Mouse (Mus musculus) Patski (cell line): Measurements from ENCODE around the gene Dclk1. TPM values are rescaled to one million over a fixed set of nuclear protein-coding genes. Genes with fewer than 3 reads are reported as not detected.
A peak's percentile ranks its signal among the peaks of the same experiment; 100 is the strongest.

ENCODE experiments used
- ATAC-seq: fragments of 100-300 bp; one replicate; pipeline ENCODE4 v1.8.0; 2021
- CTCF ChIA-PET: fragments of 350-600 bp; sonication (Branson Sonifier 250); formaldehyde crosslinking; loops from one replicate; lab custom pipeline; 2022; ENCODE audit warnings: inconsistent platforms; lab: Charles Lee
- POLR2A ChIA-PET: fragments of 350-600 bp; sonication (Branson Sonifier 250); formaldehyde crosslinking; loops from one replicate; lab custom pipeline; 2022; ENCODE audit warnings: antibody characterized with exemption, inconsistent platforms; lab: Charles Lee
- DNase-seq: peaks from one replicate; pipeline ENCODE4 v3.0.0-alpha.2; 2011; ENCODE audit warnings: low read depth, low spot score
- H3K27me3 ChIP-seq: fragments of 371-371 bp; one replicate; pipeline ENCODE4 v1.5.1; 2021
- CTCF ChIP-seq: fragments of 100-300 bp; IDR thresholded peaks from one replicate; pipeline ENCODE4 v1.5.1; 2021
- in situ Hi-C: fragments of 300-500 bp; cut with MboI; formaldehyde crosslinking; loops from 3 replicates; pipeline ENCODE4 v1.11.1; 2018; ENCODE audit warnings: low pct_unique_long_range_greater_than_20kb, mixed read lengths
- polyA plus RNA-seq: library from polyadenylated mRNA; unstranded; gene quantifications from one replicate; pipeline ENCODE4 v1.2.3, GENCODE M21; 2021

The Dclk1 gene
- polyA plus RNA-seq, 1 experiment from 2014 or later = 16.7 TPM

- TF ChIP-seq CTCF = no peak
- H3K27me3 ChIP-seq = no peaks in the 10 kb centered on the region
- no peak for ATAC-seq
- no peak for DNase-seq
- in situ Hi-C loops = loop anchor here (10.0 kb wide), 1 partner anchor 140 kb away; no protein-coding TSS in a partner anchor
- ChIA-PET CTCF (interaction anchor here (1.1 to 1.5 kb wide), 6 partner anchors 7 to 140 kb away, joined by 3 to 5 read pairs (median 3); no protein-coding TSS in a partner anchor), POLR2A (interaction anchor here (0.5 to 1.0 kb wide), 3 partner anchors 60 to 121 kb away, joined by 3 read pairs; no protein-coding TSS in a partner anchor)
Measured at GRCm38 (mm10) chr3:55214413-55214812, 27.8 kb upstream of the Dclk1 start.

GRCm38 (mm10) chr3:55222502-55222901, 19.7 kb upstream of the Dclk1 start:
- in situ Hi-C loops = no loop called here
- no peaks in the 10 kb centered on the region for H3K27me3 ChIP-seq
- peak; percentile 83 for TF ChIP-seq CTCF
- no peak for DNase-seq
- CTCF ChIA-PET = interaction anchor here (0.8 to 2.7 kb wide), 15 partner anchors 8 to 132 kb away, joined by 3 to 7 read pairs (median 4); partner anchors contain the start of gene Dclk1
- POLR2A ChIA-PET = interaction anchor here (1.5 kb wide), 1 partner anchor 24 kb away, joined by 3 read pairs; no protein-coding TSS in a partner anchor
- no peak for ATAC-seq

- in situ Hi-C loops = no loop called here
- POLR2A ChIA-PET = interaction anchor here (1.1 to 1.5 kb wide), 2 partner anchors 23 to 39 kb away, joined by 3 read pairs; no protein-coding TSS in a partner anchor
- ATAC-seq = no peak
- CTCF ChIA-PET = interaction anchor here (0.8 to 2.0 kb wide), 4 partner anchors 12 to 131 kb away, joined by 3 to 7 read pairs (median 4); no protein-coding TSS in a partner anchor
- no peak for TF ChIP-seq CTCF
- H3K27me3 ChIP-seq = no peaks in the 10 kb centered on the region
- DNase-seq = no peak
Measured at GRCm38 (mm10) chr3:55223862-55224261, 18.3 kb upstream of the Dclk1 start.

- ChIA-PET CTCF (interaction anchor here (1.3 to 2.3 kb wide), 4 partner anchors 8 to 74 kb away, joined by 3 to 16 read pairs (median 4); no protein-coding TSS in a partner anchor), POLR2A (interaction anchor here (0.6 to 1.3 kb wide), 3 partner anchors 15 to 95 kb away, joined by 3 read pairs; no protein-coding TSS in a partner anchor)
- DNase-seq (no peak), ATAC-seq (no peak)
- TF ChIP-seq CTCF = no peak
- no peaks in the 10 kb centered on the region for H3K27me3 ChIP-seq
- in situ Hi-C loops = no loop called here
Measured at GRCm38 (mm10) chr3:55226501-55227213, 15.5 kb upstream of the Dclk1 start.

DNA sequence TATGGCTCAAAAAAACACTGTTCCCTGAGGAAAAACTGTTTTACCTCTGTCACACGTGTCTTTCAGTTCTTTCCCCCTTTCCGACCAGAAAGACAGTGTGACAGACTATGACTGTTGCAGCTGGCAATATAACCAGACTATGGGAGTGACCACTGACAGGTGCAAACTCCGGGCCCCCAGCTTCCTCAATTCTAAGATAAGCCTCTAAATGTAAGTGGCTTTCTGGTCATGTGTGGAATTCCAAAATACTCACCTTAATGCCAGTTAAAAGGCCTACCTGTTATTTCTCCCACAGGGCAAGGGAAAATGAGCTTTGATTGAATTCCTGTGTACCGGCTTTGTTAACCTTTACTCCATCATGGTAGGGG, 15.0 kb upstream of the Dclk1 start:
- H3K27me3 ChIP-seq = no peaks in the 10 kb centered on the region
- no peak for DNase-seq
- ATAC-seq = no peak
- in situ Hi-C loops = no loop called here
- POLR2A ChIA-PET = interaction anchor here (0.7 to 1.3 kb wide), 3 partner anchors 14 to 94 kb away, joined by 3 to 5 read pairs (median 3); no protein-coding TSS in a partner anchor
- TF ChIP-seq CTCF = no peak
- CTCF ChIA-PET = interaction anchor here (1.3 to 2.3 kb wide), 4 partner anchors 9 to 75 kb away, joined by 3 to 16 read pairs (median 4); no protein-coding TSS in a partner anchor

DNA sequence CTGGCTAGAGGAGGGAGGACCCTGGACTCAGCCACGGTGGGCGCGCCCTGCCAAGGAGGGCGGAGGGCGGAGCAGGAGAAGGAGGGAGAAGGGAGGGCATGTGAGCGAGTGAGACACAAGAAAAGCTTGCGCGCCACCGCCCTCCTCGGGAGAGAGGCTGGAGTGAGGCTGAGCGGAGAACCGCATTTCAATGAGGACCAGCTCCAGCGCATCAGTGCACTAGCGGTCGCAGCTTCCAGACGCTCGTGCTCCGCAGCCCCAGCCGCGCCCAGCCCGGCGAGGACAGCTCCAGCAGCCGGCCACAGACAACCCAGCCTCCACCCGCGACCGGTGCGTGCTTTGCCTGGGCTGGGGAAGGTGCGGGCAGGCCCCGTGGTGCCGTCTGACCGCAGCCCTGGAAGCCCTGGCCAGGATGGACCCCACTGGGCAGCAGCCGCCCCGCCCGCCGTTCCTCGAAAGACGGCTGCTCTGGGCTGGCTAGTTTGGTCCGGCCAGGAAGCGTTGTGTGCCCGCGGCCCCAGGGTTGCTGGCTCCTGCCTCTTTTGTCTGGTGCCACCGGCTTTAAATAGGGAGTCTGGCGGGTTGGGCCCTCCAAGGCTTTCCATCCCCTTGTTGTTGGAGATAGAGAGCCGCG, 375 bp downstream of the Dclk1 start:
- POLR2A ChIA-PET = interaction anchor here (0.7 to 1.1 kb wide), 4 partner anchors 8 to 144 kb away, joined by 3 to 4 read pairs (median 3); no protein-coding TSS in a partner anchor
- in situ Hi-C loops = no loop called here
- CTCF ChIA-PET = interaction anchor here (0.9 to 2.1 kb wide), 7 partner anchors 9 to 112 kb away, joined by 3 to 5 read pairs (median 3); no protein-coding TSS in a partner anchor
- ATAC-seq (peak; percentile 87), DNase-seq (no peak)
- H3K27me3 ChIP-seq = no peaks in the 10 kb centered on the region
- TF ChIP-seq CTCF = no peak

GRCm38 (mm10) chr3:55243056-55243471, 900 bp downstream of the Dclk1 start:
- H3K27me3 ChIP-seq = no peaks in the 10 kb centered on the region
- no peak for ATAC-seq
- no peak for TF ChIP-seq CTCF
- ChIA-PET POLR2A (interaction anchor here (0.9 to 1.1 kb wide), 3 partner anchors 8 to 145 kb away, joined by 3 read pairs; no protein-coding TSS in a partner anchor), CTCF (interaction anchor here (0.9 to 2.1 kb wide), 5 partner anchors 8 to 112 kb away, joined by 3 to 5 read pairs (median 3); no protein-coding TSS in a partner anchor)
- in situ Hi-C loops = no loop called here
- no peak for DNase-seq

DNA sequence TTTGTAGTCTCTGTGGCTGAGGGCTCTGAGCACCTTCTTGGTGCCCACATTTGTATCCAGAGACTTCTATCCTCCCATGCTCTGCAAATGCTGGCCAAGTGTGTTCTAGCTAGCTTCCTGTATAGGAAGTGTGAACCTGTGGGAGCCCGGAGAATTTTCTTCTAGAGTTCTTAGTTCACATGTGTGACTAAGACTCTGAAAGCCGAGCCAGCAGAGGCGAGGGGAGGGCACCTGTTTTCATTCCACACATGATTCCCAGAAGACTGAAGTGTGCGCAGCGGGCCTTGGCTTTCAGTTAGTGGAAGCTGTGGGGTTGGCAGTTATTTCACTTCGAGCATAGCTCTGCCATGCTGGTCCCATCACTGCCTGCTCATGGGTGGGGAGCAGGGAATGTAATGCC, 1.9 kb downstream of the Dclk1 start:
- in situ Hi-C loops = no loop called here
- TF ChIP-seq CTCF = no peak
- DNase-seq = no peak
- no peak for ATAC-seq
- CTCF ChIA-PET = interaction anchor here (1.1 to 1.3 kb wide), 3 partner anchors 16 to 74 kb away, joined by 3 to 4 read pairs (median 4); no protein-coding TSS in a partner anchor
- no peaks in the 10 kb centered on the region for H3K27me3 ChIP-seq
- POLR2A ChIA-PET = interaction anchor here (0.6 to 1.1 kb wide), 2 partner anchors 115 to 161 kb away, joined by 3 to 6 read pairs; no protein-coding TSS in a partner anchor

DNA sequence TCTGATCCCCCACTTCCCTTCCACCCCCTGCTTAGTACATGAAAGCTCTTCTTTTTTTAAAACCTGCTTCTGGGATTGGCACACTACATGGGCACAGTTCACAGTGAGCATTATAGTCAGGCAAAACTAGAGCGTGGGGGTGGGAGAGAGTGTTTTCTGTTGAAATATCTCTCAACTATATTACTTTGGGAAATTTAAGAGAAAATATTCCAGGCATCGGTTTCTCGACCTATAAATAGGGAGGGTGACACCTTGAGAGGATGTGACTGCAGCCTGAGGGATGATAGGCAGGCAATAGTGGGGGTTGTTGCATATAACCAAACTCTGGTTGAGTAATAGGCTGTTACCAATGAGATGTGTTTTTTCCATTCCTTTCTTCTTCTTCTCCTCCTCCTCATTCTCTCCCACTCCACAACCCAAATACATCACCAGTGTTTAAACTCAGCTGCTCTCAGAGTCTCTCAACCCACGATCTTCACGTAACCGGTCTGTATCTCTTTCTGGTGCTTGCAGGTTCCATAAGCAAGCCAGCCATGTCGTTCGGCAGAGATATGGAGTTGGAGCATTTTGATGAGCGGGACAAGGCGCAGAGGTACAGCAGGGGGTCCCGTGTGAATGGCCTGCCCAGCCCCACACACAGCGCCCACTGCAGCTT, 4.6 kb downstream of the Dclk1 start:
- ChIA-PET CTCF (interaction anchor here (1.4 to 3.9 kb wide), 2 partner anchors 14 to 25 kb away, joined by 3 to 9 read pairs; no protein-coding TSS in a partner anchor), POLR2A (interaction anchor here (1.8 kb wide), 1 partner anchor 24 kb away, joined by 3 read pairs; no protein-coding TSS in a partner anchor)
- no peak for ATAC-seq
- H3K27me3 ChIP-seq = no peaks in the 10 kb centered on the region
- no peak for TF ChIP-seq CTCF
- no peak for DNase-seq
- in situ Hi-C loops = no loop called here
